Mouse (Mus musculus): ENCODE measurements at regions not wholly inside any gene's neighbourhood (a gene's known extent, or its start where the extent isn't known, plus 50 kb on each side); places are given as distances from the start of the nearest gene placed in this dataset.
A peak's percentile ranks its signal among the peaks of the same experiment; 100 is the strongest.

DNA sequence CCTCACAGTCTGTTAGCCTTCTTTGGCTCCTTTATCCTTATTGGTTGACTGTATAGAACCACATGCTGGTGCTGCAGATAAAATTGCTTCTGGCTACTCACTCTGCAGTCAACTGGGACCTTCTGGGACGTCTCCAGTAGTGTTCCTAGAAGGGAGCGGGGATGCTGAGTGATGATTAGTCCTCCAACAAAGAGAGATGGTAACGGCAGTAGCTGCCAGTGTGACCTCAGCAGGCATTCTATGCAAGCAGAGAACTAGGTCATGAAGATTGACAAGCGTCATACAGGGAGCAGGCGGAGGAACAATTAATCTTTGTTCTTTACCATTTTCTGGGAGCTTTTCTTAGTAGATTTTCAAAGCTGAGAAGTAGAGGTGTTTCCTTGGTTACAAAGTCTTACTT is 134.0 kb downstream of the 4933412E24Rik start:
- H3K4me1 ChIP-seq (replicated peaks; ENCODE audit: control insufficient read depth, insufficient read depth, low read length): no peaks in the 10 kb centered on the region
- 87% methylated on average over 5 of the region's 5 CpGs for WGBS
- no peaks in the 10 kb centered on the region for H3K27me3 ChIP-seq (replicated peaks; ENCODE audit: control insufficient read depth, insufficient read depth, low read length)
- no peak overlapping the region for H3K9ac ChIP-seq (ENCODE audit: low read depth, low read length)
- TF ChIP-seq CTCF (IDR thresholded peaks at IDR 0.05; ENCODE audit: low read depth): no peak
- H3K27ac ChIP-seq (ENCODE audit: low read depth, low read length): no peak overlapping the region
- no peak overlapping the region for H3K4me2 ChIP-seq (replicated peaks; ENCODE audit: low read depth)
- no peaks in the 10 kb centered on the region for H3K36me3 ChIP-seq (ENCODE audit: control insufficient read depth, insufficient read depth)
- ATAC-seq: no peak
- H3K4me3 ChIP-seq (ENCODE audit: low read depth, low read length): no peak overlapping the region
- H3K9me3 ChIP-seq (ENCODE audit: control insufficient read depth): no peaks in the 10 kb centered on the region

DNA sequence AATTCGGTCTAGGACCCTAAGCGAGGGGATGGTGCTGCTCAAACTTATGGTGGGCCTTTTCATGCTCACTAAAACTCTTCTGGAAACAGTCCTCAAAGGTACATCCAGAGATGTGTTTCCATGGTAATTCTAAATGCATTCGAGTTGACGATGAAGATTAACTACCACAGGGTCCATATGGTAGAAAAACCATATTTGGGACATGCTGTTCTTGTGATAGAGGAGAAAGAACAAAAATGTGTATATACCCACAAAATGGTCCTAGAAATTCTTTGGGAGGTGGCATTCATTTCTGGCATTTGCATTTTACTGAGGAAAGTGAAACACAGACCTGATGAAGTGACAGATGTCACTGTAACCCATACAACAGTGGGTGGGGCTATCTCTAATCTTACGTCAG is 136.0 kb downstream of the 4933412E24Rik start:
- Histone ChIP-seq H3K4me3 (ENCODE audit: low read depth, low read length) (no peak overlapping the region), H3K27me3 (replicated peaks; ENCODE audit: control insufficient read depth, insufficient read depth, low read length) (no peaks in the 10 kb centered on the region), H3K4me2 (replicated peaks; ENCODE audit: low read depth) (no peak overlapping the region), H3K9ac (ENCODE audit: low read depth, low read length) (no peak overlapping the region), H3K9me3 (ENCODE audit: control insufficient read depth) (no peaks in the 10 kb centered on the region), H3K27ac (ENCODE audit: low read depth, low read length) (no peak overlapping the region), H3K4me1 (replicated peaks; ENCODE audit: control insufficient read depth, insufficient read depth, low read length) (no peaks in the 10 kb centered on the region), H3K36me3 (ENCODE audit: control insufficient read depth, insufficient read depth) (no peaks in the 10 kb centered on the region)
- 90% methylated on average over 5 of the region's 5 CpGs for WGBS
- TF ChIP-seq CTCF (IDR thresholded peaks at IDR 0.05; ENCODE audit: low read depth): no peak
- no peak for ATAC-seq

DNA sequence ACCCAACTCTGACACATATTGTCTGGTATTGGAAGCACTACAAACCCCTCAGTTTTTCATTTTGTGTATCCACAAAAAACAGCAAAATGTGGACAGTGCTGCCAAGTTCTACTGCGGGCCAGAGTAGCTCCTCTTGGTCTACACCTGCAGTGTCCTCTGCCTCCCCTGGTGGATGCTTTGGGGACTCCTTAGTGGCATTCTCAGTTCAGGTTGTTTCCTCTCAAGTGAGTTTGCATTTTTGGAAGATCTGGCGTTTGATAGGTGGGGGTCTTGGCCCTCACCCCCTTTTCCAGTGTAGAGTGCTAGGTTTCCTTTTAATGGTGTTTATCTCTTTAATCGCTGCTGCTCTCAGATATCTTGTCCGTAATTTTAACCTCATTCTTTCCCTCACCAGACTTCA is 137.1 kb downstream of the 4933412E24Rik start:
- Histone ChIP-seq H3K27ac (ENCODE audit: low read depth, low read length) (no peak overlapping the region), H3K27me3 (replicated peaks; ENCODE audit: control insufficient read depth, insufficient read depth, low read length) (no peaks in the 10 kb centered on the region), H3K4me3 (ENCODE audit: low read depth, low read length) (no peak overlapping the region), H3K36me3 (ENCODE audit: control insufficient read depth, insufficient read depth) (no peaks in the 10 kb centered on the region), H3K9ac (ENCODE audit: low read depth, low read length) (no peak overlapping the region), H3K9me3 (ENCODE audit: control insufficient read depth) (no peaks in the 10 kb centered on the region), H3K4me1 (replicated peaks; ENCODE audit: control insufficient read depth, insufficient read depth, low read length) (no peaks in the 10 kb centered on the region), H3K4me2 (replicated peaks; ENCODE audit: low read depth) (no peak overlapping the region)
- no peak for ATAC-seq
- 74% methylated on average over 4 of the region's 4 CpGs for WGBS
- peak; percentile 48 for TF ChIP-seq CTCF (IDR thresholded peaks at IDR 0.05; ENCODE audit: low read depth)

DNA sequence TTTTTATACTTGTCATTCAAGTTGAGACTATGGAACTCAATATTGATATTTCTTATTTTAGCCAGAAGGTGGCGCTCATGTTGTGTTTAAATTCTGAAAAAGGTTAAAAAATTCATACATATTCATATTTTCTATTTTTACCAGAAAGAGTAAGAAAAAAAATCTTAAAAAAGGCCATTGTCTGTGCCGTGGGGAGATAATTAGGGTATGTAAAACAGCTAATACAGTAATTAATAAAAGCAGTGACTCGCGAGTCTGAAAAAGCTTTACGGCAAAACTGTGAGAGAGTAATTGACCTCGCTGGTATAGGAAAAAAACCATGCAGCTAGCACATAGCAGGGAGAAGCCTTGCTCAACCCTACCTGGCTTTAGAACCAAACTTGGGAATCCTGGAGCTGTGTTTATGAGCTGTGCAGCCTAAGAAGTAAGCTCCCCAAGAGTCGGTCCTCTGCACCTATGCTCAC is 140.1 kb downstream of the 4933412E24Rik start:
- no peaks in the 10 kb centered on the region for H3K27me3 ChIP-seq (replicated peaks; ENCODE audit: control insufficient read depth, insufficient read depth, low read length)
- H3K9ac ChIP-seq (ENCODE audit: low read depth, low read length): no peak overlapping the region
- no peak overlapping the region for H3K4me2 ChIP-seq (replicated peaks; ENCODE audit: low read depth)
- no peak overlapping the region for H3K27ac ChIP-seq (ENCODE audit: low read depth, low read length)
- 70% methylated on average over 7 of the region's 7 CpGs for WGBS
- no peaks in the 10 kb centered on the region for H3K4me1 ChIP-seq (replicated peaks; ENCODE audit: control insufficient read depth, insufficient read depth, low read length)
- ATAC-seq: no peak
- peak; percentile 39 for TF ChIP-seq CTCF (IDR thresholded peaks at IDR 0.05; ENCODE audit: low read depth)
- no peaks in the 10 kb centered on the region for H3K36me3 ChIP-seq (ENCODE audit: control insufficient read depth, insufficient read depth)
- H3K4me3 ChIP-seq (ENCODE audit: low read depth, low read length): no peak overlapping the region
- no peaks in the 10 kb centered on the region for H3K9me3 ChIP-seq (ENCODE audit: control insufficient read depth)

DNA sequence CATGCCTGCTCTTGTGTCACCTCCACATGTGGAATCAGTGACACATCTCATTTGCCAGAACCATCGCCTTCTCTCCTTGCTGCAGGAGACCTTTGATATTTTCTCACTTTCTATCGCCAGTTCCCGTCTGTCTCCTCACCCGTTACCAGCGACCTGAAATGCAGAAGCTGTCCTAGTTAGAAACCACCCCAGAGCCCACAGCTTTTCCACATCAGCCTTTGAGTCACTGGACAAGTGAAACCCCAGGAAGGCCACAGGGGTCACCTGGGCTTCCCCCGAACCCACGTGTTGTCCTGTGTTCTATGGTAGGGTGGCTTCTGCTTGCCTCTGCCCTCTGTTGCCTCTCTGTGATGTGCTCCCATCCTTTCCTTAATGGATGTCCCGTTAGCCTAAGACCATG is 149.7 kb downstream of the 4933412E24Rik start:
- 89% methylated on average over 8 of the region's 8 CpGs for WGBS
- no peaks in the 10 kb centered on the region for H3K27me3 ChIP-seq (replicated peaks; ENCODE audit: control insufficient read depth, insufficient read depth, low read length)

DNA sequence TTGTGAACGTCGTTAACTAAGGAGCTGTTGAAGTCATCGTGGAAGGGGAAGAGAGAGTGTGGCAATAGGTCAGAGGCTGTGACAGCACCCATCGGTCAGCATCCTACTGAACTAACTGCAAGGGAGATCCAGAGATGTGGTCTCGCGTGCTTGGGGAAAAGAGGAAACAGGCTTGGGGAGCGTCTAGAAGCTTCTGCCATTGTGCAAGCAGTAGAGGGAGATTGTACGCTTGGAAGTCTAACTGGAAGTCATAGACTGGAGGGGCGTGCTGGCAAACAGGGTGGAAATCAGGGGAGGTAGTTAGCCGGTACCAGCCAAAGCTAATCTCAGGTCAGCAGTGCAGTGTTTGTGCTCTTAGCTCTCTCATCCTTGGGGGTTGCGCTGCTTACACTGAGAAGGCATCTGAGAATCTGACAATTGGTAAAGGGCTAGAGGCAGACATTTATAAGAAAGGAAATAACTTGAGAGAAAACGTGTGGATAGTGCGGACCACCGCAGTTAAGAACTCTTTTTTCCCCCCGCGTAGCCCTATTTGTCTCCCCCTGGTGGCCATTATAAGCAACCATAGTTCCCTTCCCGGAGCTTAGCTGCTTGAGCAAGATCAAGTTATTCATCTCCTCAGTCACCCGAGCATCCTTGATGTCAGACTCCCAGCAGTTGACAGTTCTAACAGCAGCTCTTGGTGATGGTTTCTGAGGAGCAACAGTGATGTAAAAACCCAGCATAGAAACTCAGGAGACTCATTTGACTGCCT is 151.5 kb downstream of the 4933412E24Rik start:
- H3K36me3 ChIP-seq (ENCODE audit: control insufficient read depth, insufficient read depth): no peaks in the 10 kb centered on the region
- no peak for ATAC-seq
- H3K27me3 ChIP-seq (replicated peaks; ENCODE audit: control insufficient read depth, insufficient read depth, low read length): no peaks in the 10 kb centered on the region
- no peak overlapping the region for H3K27ac ChIP-seq (ENCODE audit: low read depth, low read length)
- peak overlapping the region; percentile 24 for H3K4me2 ChIP-seq (replicated peaks; ENCODE audit: low read depth)
- peak; percentile 85 for TF ChIP-seq CTCF (IDR thresholded peaks at IDR 0.05; ENCODE audit: low read depth)
- WGBS: 34% methylated on average over 18 of the region's 18 CpGs
- no peak overlapping the region for H3K9ac ChIP-seq (ENCODE audit: low read depth, low read length)
- no peaks in the 10 kb centered on the region for H3K4me1 ChIP-seq (replicated peaks; ENCODE audit: control insufficient read depth, insufficient read depth, low read length)
- H3K9me3 ChIP-seq (ENCODE audit: control insufficient read depth): no peaks in the 10 kb centered on the region
- no peak overlapping the region for H3K4me3 ChIP-seq (ENCODE audit: low read depth, low read length)

More for the DNA sequence above, 149.7 kb downstream of the 4933412E24Rik start:
- no peaks in the 10 kb centered on the region for H3K4me1 ChIP-seq (replicated peaks; ENCODE audit: control insufficient read depth, insufficient read depth, low read length)
- no peak overlapping the region for H3K9ac ChIP-seq (ENCODE audit: low read depth, low read length)
- H3K27ac ChIP-seq (ENCODE audit: low read depth, low read length): no peak overlapping the region
- TF ChIP-seq CTCF (IDR thresholded peaks at IDR 0.05; ENCODE audit: low read depth): no peak
- no peaks in the 10 kb centered on the region for H3K9me3 ChIP-seq (ENCODE audit: control insufficient read depth)
- H3K4me3 ChIP-seq (ENCODE audit: low read depth, low read length): no peak overlapping the region
- ATAC-seq: no peak
- no peaks in the 10 kb centered on the region for H3K36me3 ChIP-seq (ENCODE audit: control insufficient read depth, insufficient read depth)
- no peak overlapping the region for H3K4me2 ChIP-seq (replicated peaks; ENCODE audit: low read depth)
